Mouse (Mus musculus) ES-Bruce4 (cell line): ENCODE measurements around the gene Dll3.
"Not testable (repeated sequence)": the region's sequence is repeated elsewhere in the genome, so short reads cannot be mapped to it uniquely, and the experiment has no call there.

Source experiments
- CTCF ChIP-seq: IDR thresholded peaks from one replicate; pipeline ENCODE4 v1.8.1; 2011; ENCODE audit warnings: low read depth, low read length
- EP300 ChIP-seq: IDR thresholded peaks from 2 replicates; pipeline ENCODE4 v1.6.1; 2011; ENCODE audit warnings: low read depth, low read length; ENCODE audit not compliant: insufficient read depth
- POLR2A ChIP-seq: IDR thresholded peaks from one replicate; pipeline ENCODE4 v1.8.1; 2011; ENCODE audit warnings: low read length; ENCODE audit not compliant: insufficient read depth

DNA sequence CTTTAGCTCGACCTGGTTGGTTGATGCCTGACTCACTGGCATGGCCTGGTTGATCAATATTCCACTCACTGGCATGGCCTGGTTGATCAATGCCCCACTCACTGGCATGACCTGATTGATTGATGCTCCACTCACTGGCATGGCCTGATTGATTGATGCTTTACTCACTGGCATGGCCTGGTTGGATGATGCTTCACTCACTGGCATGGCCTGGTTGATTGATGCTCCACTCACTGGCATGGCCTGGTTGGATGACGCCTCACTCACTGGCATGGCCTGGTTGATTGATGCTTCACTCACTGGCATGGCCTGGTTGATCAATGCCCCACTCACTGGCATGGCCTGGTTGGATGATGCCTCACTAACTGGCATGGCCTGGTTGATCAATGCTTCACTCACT lies 58.1 kb downstream of the Dll3 start:
- not testable (repeated sequence) for TF ChIP-seq POLR2A, CTCF, EP300
